Mouse (Mus musculus) ES-E14 (cell line): ENCODE results near the gene Klf12. TPM values are rescaled to one million over a fixed set of nuclear protein-coding genes. Genes with fewer than 3 reads are reported as not detected.

ENCODE experiments used
- DNase-seq: peaks from one replicate; pipeline ENCODE4 v3.0.0-alpha.2; 2013; ENCODE audit warnings: low read depth, low spot score
- H3K27ac ChIP-seq: 2 replicates; pipeline ENCODE4 v1.5.1; 2012; ENCODE audit warnings: low read depth, mild to moderate bottlenecking, low read length, moderate library complexity, mixed read lengths; ENCODE audit not compliant: poor library complexity, insufficient read depth, severe bottlenecking
- H3K36me3 ChIP-seq: 2 replicates; pipeline ENCODE4 v1.6.1; 2012; ENCODE audit warnings: mild to moderate bottlenecking, low read length, moderate library complexity, mixed read lengths; ENCODE audit not compliant: control insufficient read depth, poor library complexity, insufficient read depth, severe bottlenecking
- H3K4me1 ChIP-seq, 2 experiments: fragments of 150-350 bp in 1 of 2; sonication (generic) in 1 of 2; 2 replicates each; pipeline ENCODE4 v1.6.1; 2012; ENCODE audit warnings: low read length in 2 of 2, mild to moderate bottlenecking in 1 of 2, mixed read lengths in 1 of 2; ENCODE audit not compliant: control insufficient read depth in 2 of 2, insufficient read depth in 2 of 2, poor library complexity in 1 of 2
- H3K4me3 ChIP-seq, 2 experiments: fragments of 150-350 bp in 1 of 2; sonication (generic) in 1 of 2; 2 replicates each; pipeline ENCODE4 v1.5.1; 2012; ENCODE audit warnings: low read length in 2 of 2, low read depth in 1 of 2, mild to moderate bottlenecking in 1 of 2, mixed read lengths in 1 of 2; ENCODE audit not compliant: insufficient read depth in 1 of 2, poor library complexity in 1 of 2, severe bottlenecking in 1 of 2
- H3K9ac ChIP-seq: 2 replicates; pipeline ENCODE4 v1.6.1; 2012; ENCODE audit warnings: low read depth, mild to moderate bottlenecking, low read length, mixed read lengths; ENCODE audit not compliant: poor library complexity, insufficient read depth, severe bottlenecking
- H3K9me3 ChIP-seq: fragments of 150-350 bp; sonication (generic); 2 replicates; pipeline ENCODE4 v1.6.1; 2012; ENCODE audit warnings: low read depth, mild to moderate bottlenecking, low read length; ENCODE audit not compliant: control insufficient read depth, insufficient read depth
- CHD2 ChIP-seq: IDR thresholded peaks from 2 replicates; pipeline ENCODE4 v1.6.1; 2014; ENCODE audit warnings: mild to moderate bottlenecking, low read depth, low read length, inconsistent platforms
- HCFC1 ChIP-seq: IDR thresholded peaks from 2 replicates; pipeline ENCODE4 v1.6.1; 2012; ENCODE audit warnings: low read length, inconsistent platforms, borderline replicate concordance; ENCODE audit not compliant: insufficient read depth
- MAFK ChIP-seq: IDR thresholded peaks from 2 replicates; pipeline ENCODE4 v1.6.1; 2014; ENCODE audit warnings: mild to moderate bottlenecking, low read depth, low read length, inconsistent platforms; ENCODE audit not compliant: insufficient read depth
- ZC3H11A ChIP-seq: IDR thresholded peaks from 2 replicates; pipeline ENCODE4 v1.6.1; 2012; ENCODE audit warnings: low read depth, mild to moderate bottlenecking, inconsistent platforms, low read length, borderline replicate concordance
- ZNF384 ChIP-seq: IDR thresholded peaks from 2 replicates; pipeline ENCODE4 v1.6.1; 2012; ENCODE audit warnings: low read depth, low read length, inconsistent platforms
- in situ Hi-C, 2 experiments: fragments of 600-800 bp; cut with MboI; formaldehyde crosslinking; loops; one replicate each; pipeline ENCODE4 v1.15.1; 2025; ENCODE audit warnings: low sequenced_read_pairs in 2 of 2, inconsistent platforms in 1 of 2; ENCODE audit not compliant: unreplicated experiment in 2 of 2
- total RNA-seq: library from RNA; depleted of rRNA; stranded (reverse); fragments of 300-350 nt; gene quantifications from 2 replicates; pipeline ENCODE4 v1.2.3, GENCODE M21; 2012

Klf12 gene
- total RNA-seq, 1 experiment: 8.7 TPM

- peaks cover 6% of the 10 kb centered on the region for H3K36me3 ChIP-seq
- no peak for DNase-seq
- H3K9me3 ChIP-seq: no peaks in the 10 kb centered on the region
- H3K27ac ChIP-seq: no peak overlapping the region
- no peak overlapping the region for H3K9ac ChIP-seq
- no peak overlapping the region for H3K4me3 ChIP-seq
- in situ Hi-C loops: no loop called here
- no peak for TF ChIP-seq MAFK
- TF ChIP-seq HCFC1: no peak
- TF ChIP-seq CHD2: no peak
- no peak for TF ChIP-seq ZC3H11A
- no peak for TF ChIP-seq ZNF384
- peaks cover 0 to 2% of the 10 kb centered on the region in 2 experiments; a peak in 1 of 4 replicates for H3K4me1 ChIP-seq
Measured at GRCm38 (mm10) chr14:100026671-100027070, 257.8 kb downstream of the Klf12 start.

- Histone ChIP-seq H3K4me3 (no peak overlapping the region), H3K9me3 (no peaks in the 10 kb centered on the region), H3K4me1 (no peaks in the 10 kb centered on the region), H3K27ac (no peak overlapping the region), H3K36me3 (peaks cover 3% of the 10 kb centered on the region), H3K9ac (no peak overlapping the region)
- no peak for DNase-seq
- in situ Hi-C loops: loop anchor here in 1 of 2 experiments (10.0 kb wide), 1 partner anchor 62 kb away; no protein-coding TSS in a partner anchor
- TF ChIP-seq ZNF384: no peak
- TF ChIP-seq ZC3H11A: no peak
- no peak for TF ChIP-seq MAFK
- no peak for TF ChIP-seq HCFC1
- no peak for TF ChIP-seq CHD2
Measured at GRCm38 (mm10) chr14:100017219-100017618, 267.3 kb downstream of the Klf12 start.

GRCm38 (mm10) chr14:100010525-100010924 is 274.0 kb downstream of the Klf12 start:
- H3K4me1 ChIP-seq: no peaks in the 10 kb centered on the region
- no peak for DNase-seq
- no peak overlapping the region for H3K27ac ChIP-seq
- in situ Hi-C loops: loop anchor here in 1 of 2 experiments (10.0 kb wide), 1 partner anchor 56 kb away; no protein-coding TSS in a partner anchor
- no peak for TF ChIP-seq MAFK
- no peak for TF ChIP-seq ZC3H11A
- TF ChIP-seq HCFC1: no peak
- no peak for TF ChIP-seq ZNF384
- TF ChIP-seq CHD2: no peak
- no peaks in the 10 kb centered on the region for H3K9me3 ChIP-seq
- H3K9ac ChIP-seq: no peak overlapping the region
- H3K4me3 ChIP-seq: no peak overlapping the region
- no peaks in the 10 kb centered on the region for H3K36me3 ChIP-seq

DNA sequence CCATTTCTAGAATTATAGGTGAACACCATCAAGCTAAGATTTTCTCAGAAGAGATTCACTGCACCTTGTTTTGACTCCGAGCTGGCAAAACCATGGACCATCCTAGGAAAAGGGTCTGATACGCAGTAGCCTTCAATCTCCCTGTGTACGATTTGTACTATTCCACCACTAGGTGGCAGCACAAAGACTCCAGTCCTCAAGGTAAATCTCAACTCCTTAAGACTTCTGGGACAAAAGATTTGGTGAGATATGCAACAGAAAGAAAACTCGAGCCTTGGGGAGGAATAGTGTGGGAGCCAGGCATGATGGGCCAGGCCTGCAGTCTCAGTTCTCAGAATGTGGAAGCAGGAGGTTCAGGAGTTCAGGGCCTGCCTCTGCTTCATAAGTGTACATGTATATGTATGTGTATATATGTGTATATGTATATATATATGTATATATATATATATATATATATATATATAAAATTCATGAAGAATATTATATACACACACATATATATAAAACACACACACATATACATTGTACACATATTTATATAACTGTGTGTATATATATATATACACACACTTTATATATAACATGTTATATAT is 274.6 kb downstream of the Klf12 start:
- no peaks in the 10 kb centered on the region for H3K9me3 ChIP-seq
- H3K36me3 ChIP-seq: no peaks in the 10 kb centered on the region
- no peak overlapping the region for H3K27ac ChIP-seq
- no peak overlapping the region for H3K4me3 ChIP-seq
- DNase-seq: peak; percentile 69
- TF ChIP-seq ZC3H11A (peak; percentile 47), CHD2 (no peak)
- in situ Hi-C loops: loop anchor here in 1 of 2 experiments (10.0 kb wide), 1 partner anchor 55 kb away; no protein-coding TSS in a partner anchor
- H3K4me1 ChIP-seq: no peaks in the 10 kb centered on the region
- H3K9ac ChIP-seq: no peak overlapping the region
